Comparison of ENCODE assay signal across 7 mouse cellular contexts in genomic region chr4:137706510-137706909, GRCm38 (mm10). TPM values are rescaled to one million over a fixed set of nuclear protein-coding genes. Genes with fewer than 3 reads are reported as not detected.
A peak's percentile ranks its signal among the peaks of the same experiment; 100 is the strongest.
DNase-seq lines count a peak whose midpoint lies in the region; ATAC-seq lines count a peak whose summit lies in the region.

No protein-coding gene starts in this region.

- H3K4me2 ChIP-seq in intestine, embryonic 15.5 days (replicated peaks) = peak overlapping the region; percentile 95
- H3K4me2 ChIP-seq in lung, embryonic 15.5 days = peak overlapping the region; percentile 82; the same call in 1 of the 2 replicates

- peaks cover 29% of the 10 kb centered on the region for H3K4me1 ChIP-seq in intestine, embryonic 15.5 days (replicated peaks)
- H3K4me1 ChIP-seq in lung, embryonic 15.5 days = peaks cover 31% of the 10 kb centered on the region

- H3K36me3 ChIP-seq in intestine, embryonic 15.5 days = no peaks in the 10 kb centered on the region
- H3K36me3 ChIP-seq in lung, embryonic 15.5 days = no peaks in the 10 kb centered on the region

- H3K9ac ChIP-seq in intestine, embryonic 15.5 days = peak overlapping the region; percentile 22; the same call in 1 of the 2 replicates
- H3K9ac ChIP-seq in lung, embryonic 15.5 days = no peak overlapping the region

- peak; percentile 65 to 71 for DNase-seq in lung, adult 18-20 months
- no peak for DNase-seq in lung, postnatal 14 days
- peak; percentile 73 for DNase-seq in yolk sac, embryonic 10.5 days (ENCODE audit: low spot score)
- no peak for DNase-seq in adrenal gland, adult 2 months
- DNase-seq in left cerebral cortex, adult 18-20 months (ENCODE audit: low spot score in 2 of 2) = no peak

- WGBS in intestine, embryonic 15.5 days = 49% methylated on average over 7 of the region's 7 CpGs
- WGBS in lung, embryonic 15.5 days = 57% methylated on average over 7 of the region's 7 CpGs

- H3K4me3 ChIP-seq in intestine, embryonic 15.5 days (replicated peaks) = peak overlapping the region; percentile 63; the same call in 1 of the 2 replicates
- H3K4me3 ChIP-seq in lung, embryonic 15.5 days = no peak overlapping the region

- ATAC-seq in intestine, embryonic 15.5 days = peak; percentile 43
- ATAC-seq in lung, embryonic 15.5 days (ENCODE audit: borderline replicate concordance, extremely low read depth, low FRiP score, low TSS enrichment) = no peak

- H3K27me3 ChIP-seq in intestine, embryonic 15.5 days (replicated peaks) = no peaks in the 10 kb centered on the region
- peaks cover 28% of the 10 kb centered on the region; the same call in 1 of the 2 replicates for H3K27me3 ChIP-seq in lung, embryonic 15.5 days

- H3K9me3 ChIP-seq in intestine, embryonic 15.5 days = no peaks in the 10 kb centered on the region
- H3K9me3 ChIP-seq in lung, embryonic 15.5 days = no peaks in the 10 kb centered on the region

- peak overlapping the region; percentile 84 for H3K27ac ChIP-seq in intestine, embryonic 15.5 days
- peak overlapping the region; percentile 49 for H3K27ac ChIP-seq in lung, embryonic 15.5 days

RNA-seq across cellular contexts. Expression of gene Rap1gap, which starts 42.0 kb away (rescaled TPM):
- 22.7 and 47.2 TPM in 2 replicates for polyA plus RNA-seq in intestine, embryonic 15.5 days (2015; fragmentation: Nextera tagmentation; extraction: Ambion mirVana)
- 8.6 and 9.1 TPM in 2 replicates for polyA plus RNA-seq in lung, embryonic 15.5 days (2015; fragmentation: Nextera tagmentation; extraction: Ambion mirVana)
- total RNA-seq in adrenal gland, adult 2 months (2021) = 100 to 1,000 TPM; 119 to 172 TPM
- polyA plus RNA-seq in adrenal gland, adult 2 months (2012; rRNA removed) = 489 and 541 TPM in 2 replicates
- total RNA-seq in left cerebral cortex, adult 18-20 months (2021) = 100 to 1,000 TPM; 289 to 307 TPM

Comparison
In these comparisons a context has a peak if more than half of its experiments do, and no peak if none do; other contexts are left out.
1. DNase-seq: peak in lung, adult 18-20 months (2 of 2) and yolk sac, embryonic 10.5 days (single experiment); none in lung, postnatal 14 days (single experiment), adrenal gland, adult 2 months (single experiment) and left cerebral cortex, adult 18-20 months (0 of 2).
2. RNA of gene Rap1gap, which starts 42.0 kb away (polyA plus RNA-seq): 489 to 541 TPM in adrenal gland, adult 2 months; 22.7 to 47.2 TPM in intestine, embryonic 15.5 days and 8.6 to 9.1 TPM in lung, embryonic 15.5 days; every median in the first group is over 10 times any median in the second.